Mouse (Mus musculus) cerebellum, adult 18-20 months (tissue): ENCODE data around the gene Elane.

ENCODE experiments used
- DNase-seq, 2 experiments: peaks; one replicate each; pipeline ENCODE4 v3.0.0; 2021

Elane gene

GRCm38 (mm10) chr10:79858416-79859074, 27.5 kb upstream of the Elane start:
- DNase-seq, result peak; percentile 56 to 59

DNA sequence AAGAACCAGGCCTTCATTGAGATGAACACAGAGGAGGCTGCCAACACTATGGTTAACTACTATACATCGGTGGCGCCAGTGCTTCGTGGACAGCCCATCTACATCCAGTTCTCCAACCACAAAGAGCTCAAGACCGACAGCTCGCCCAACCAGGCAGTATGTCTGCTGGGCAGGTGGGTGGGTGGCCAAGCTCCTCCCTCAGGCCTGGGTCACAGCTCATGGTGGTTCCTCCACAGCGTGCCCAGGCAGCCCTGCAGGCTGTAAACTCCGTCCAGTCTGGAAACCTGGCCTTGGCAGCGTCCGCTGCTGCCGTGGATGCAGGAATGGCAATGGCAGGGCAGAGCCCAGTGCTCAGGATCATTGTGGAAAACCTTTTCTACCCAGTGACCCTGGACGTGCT, 26.9 kb upstream of the Elane start:
- DNase-seq, result peak in 1 of 2 experiments; percentile 28

- DNase-seq, result no peak
Observed at GRCm38 (mm10) chr10:79860079-79860911, 25.8 kb upstream of the Elane start.

- peak; percentile 77 to 85 for DNase-seq
Observed at GRCm38 (mm10) chr10:79861230-79862048, 24.6 kb upstream of the Elane start.

DNA sequence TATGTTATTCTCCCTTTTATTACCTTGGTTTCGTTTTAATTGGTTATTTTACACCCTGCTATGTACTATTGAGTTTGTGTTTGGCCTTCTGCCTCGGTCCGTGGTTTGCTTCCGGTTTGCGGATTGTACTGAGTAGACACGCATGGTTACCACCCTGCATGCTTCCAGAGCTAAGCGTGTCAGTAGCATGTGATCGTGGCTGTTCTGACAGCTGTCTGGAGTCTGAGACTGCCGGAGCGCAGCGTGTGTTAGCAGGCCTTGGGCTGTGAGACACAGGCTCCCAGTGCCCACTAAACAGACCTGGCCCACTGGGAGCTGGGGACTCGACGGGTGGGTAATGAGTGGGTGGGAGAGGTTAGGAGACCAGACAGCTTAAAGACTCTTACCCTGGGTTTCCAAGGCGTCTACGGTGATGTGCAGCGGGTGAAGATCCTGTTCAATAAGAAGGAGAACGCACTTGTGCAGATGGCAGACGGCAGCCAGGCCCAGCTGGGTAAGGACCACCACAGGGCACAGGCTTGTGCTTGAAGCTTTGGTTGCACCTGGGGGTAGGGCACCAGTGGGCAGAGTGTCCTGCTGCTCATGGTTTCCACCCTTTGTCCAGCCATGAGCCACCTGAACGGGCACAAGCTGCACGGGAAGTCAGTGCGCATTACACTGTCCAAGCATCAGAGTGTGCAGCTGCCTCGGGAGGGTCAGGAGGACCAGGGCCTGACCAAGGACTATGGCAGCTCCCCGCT, 23.8 kb upstream of the Elane start:
- no peak for DNase-seq

DNA sequence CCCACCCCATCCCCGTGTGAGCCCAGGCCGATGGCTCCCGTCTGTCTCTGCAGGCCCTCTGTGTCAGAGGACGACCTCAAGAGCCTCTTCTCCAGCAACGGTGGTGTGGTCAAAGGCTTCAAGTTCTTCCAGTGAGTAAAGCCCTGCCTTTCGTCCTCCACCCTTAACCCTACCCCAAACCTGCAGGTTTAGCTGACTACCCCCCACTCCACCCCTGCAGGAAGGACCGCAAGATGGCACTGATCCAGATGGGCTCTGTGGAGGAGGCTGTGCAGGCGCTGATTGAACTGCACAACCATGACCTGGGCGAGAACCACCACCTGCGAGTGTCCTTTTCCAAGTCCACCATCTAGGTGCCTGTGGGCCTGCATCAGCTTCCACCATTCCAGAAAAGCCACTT, 23.1 kb upstream of the Elane start:
- no peak for DNase-seq

DNA sequence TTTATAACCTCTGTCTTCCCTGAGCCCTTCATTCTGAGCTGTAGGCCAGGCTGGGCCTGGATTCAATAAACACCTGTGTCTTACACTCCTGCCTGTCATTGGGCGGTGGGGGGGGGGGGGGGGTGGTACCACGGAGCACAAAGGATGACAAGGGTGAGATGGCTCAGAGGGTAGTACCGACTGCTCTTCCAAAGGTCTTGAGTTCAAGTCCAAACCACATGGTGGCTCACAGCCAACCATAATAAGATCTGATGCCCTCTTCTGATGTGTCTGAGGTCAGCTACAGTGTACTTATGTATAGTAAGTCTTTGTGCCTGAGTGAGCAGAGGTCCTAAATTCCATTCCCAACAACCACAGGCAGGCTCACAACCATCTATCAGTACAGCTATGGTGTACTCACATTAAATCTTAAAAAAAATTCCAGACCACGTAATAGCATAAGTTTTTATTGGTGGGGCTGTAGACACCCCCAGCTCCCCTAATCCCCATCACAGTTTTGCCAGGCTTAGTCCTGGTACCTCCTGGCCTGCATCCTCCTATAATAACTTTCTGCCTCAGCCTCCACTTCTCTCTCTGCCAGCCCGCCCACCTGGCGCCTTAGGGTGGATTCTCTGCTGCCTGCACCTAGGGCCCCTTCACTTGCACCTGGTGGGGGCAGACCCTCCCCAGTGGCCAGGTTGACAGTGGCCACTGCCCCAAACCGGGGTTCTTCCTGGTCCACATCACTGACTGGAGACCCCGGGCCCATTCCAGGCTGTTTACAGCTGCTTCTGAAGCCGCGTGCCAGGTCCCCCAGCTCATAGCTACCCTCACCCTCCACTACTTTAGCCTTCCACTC, 21.5 kb upstream of the Elane start:
- no peak for DNase-seq

GRCm38 (mm10) chr10:79865189-79865601, 20.9 kb upstream of the Elane start:
- no peak for DNase-seq

GRCm38 (mm10) chr10:79865801-79866295, 20.2 kb upstream of the Elane start:
- DNase-seq, result peak; percentile 48 to 55

DNA sequence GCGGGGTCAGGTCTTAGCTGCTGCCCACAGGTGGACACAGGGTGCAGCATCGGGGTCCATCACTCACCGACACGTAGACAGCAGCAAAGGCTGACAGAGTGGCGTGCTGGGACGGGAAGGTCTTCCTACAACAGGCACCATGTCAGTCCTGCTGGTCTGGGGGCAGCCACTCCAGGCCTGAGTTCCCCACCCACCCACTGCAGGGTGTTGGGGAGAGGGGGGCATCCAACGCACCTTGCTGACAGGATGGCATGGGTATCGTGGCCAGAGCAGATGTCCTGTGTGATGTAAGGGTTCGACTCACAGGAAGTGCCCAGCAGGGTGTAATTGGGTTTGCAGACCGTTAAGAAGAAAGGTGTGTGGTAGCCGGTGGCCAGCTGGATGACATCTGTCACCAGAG, 19.4 kb upstream of the Elane start:
- no peak for DNase-seq

DNA sequence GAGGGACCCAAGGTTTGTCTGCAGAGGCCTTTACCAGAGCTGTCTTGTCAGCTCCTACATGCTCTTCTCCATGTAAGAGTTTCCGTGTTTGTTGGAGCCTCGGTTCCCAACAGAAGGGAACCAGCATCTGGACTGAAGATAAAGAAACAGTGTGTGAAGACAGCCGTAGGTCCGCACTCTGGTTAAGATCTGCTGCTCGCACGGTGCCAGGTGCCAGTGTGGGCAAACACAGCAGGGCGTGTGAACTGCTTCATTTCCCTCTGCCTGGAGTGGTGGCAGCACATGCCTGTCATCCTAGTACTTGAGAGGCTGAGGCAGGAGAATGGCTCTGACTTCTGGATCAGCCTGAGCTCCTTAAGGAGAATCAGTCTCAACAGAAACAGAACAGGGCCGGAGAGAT, 14.2 kb upstream of the Elane start:
- DNase-seq, result no peak

DNA sequence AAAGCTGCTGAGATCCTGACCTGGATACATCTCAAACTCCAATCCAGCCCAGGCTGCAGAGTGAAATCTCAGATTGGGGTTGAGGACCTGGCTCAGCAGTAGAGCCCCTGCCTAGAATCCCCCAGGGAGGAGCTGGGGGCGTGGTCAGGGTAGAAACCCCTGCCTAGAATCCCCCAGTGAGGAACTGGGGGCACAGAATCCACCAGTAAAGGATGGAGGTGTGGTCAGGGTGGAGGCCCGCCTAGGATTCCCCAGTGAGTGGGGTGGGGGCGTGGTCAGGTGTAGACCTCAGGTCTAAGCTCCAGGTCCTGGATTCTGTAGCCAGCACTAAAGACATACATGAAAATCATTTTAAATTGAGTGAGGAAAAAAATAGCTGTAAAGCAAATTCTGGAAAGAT, 13.2 kb upstream of the Elane start:
- no peak for DNase-seq

GRCm38 (mm10) chr10:79873313-79873712, 12.7 kb upstream of the Elane start:
- DNase-seq, result no peak

- no peak for DNase-seq
Observed at GRCm38 (mm10) chr10:79873715-79874289, 12.2 kb upstream of the Elane start.

DNA sequence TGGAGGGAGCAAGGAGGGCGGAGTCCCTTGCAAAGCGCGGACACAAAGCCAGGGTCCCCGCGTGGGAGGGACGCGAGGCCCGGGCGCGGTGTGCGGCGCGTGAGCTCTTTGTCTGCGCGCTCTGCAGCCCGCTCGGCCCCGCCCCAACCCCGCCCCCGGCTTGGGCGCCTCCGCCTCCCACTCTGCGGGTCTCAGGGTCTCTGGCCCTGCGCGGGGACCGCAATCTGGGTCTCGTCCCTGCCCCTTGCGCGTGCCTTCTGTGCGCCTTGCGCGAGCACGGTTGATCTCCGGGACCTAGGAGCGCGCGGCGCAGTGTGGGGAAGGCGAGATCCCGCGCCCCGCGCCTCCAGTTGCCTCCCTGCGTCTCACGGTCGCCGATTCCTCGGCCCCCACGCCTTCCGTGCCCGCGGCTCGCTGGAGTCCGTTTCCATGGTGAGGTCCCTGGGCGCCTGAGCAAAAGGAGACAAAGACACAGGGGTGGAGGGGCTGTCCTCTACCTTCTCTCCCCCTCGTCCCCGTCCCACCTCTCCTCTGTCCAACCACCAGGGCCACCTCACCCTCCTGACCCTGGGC, 11.7 kb upstream of the Elane start, which contains the start of the genes Prtn3 and Plppr3:
TSS of gene Prtn3 (plus strand) at position 187 of the 573 bp plus-strand sequence.
TSS of gene Plppr3 (minus strand) at position 345 of the 573 bp plus-strand sequence.
- peak in 1 of 2 experiments; percentile 61 for DNase-seq

DNA sequence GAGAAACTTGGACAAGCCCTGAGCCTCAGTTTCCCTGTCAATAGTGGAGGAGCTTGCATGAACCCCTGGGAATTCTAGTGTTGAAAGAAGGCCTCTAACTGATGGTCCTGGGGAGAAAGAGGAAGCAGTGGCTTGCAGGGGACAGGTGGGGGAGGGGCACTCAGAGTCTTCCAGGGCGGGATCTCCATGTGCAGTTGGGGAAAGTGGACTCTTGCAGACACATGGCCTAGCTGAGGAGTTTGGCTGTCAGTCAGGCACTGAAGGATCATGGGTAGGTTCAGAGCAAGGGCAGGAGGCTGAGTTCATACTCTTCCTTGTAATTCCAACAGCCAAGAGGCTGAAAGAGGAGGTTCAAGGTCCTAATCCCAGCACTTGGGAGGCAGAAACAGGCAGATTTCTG, 8.9 kb upstream of the Elane start:
- DNase-seq, result no peak

DNA sequence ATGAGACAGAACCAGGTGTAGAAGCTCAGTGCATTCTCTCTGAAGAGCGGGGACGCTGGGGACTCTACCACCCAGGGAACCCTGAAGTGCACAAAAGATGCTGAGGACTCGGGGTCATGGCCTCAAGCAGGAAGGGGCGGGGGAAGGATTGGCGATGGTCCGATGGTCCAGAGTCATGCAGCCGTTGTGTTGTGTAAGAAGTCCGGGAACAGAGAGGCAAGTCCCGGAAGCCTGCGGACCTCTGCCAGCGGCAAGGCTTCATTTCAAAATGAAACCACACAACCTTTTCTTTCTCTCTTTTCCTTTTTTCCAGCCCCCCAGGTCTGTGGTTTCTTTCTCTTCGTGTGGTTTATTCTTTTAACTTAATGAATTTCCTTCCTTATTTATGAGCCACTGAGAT, 8.3 kb upstream of the Elane start:
- no peak for DNase-seq

- DNase-seq, result no peak
Observed at GRCm38 (mm10) chr10:79879527-79879926, 6.5 kb upstream of the Elane start.

DNA sequence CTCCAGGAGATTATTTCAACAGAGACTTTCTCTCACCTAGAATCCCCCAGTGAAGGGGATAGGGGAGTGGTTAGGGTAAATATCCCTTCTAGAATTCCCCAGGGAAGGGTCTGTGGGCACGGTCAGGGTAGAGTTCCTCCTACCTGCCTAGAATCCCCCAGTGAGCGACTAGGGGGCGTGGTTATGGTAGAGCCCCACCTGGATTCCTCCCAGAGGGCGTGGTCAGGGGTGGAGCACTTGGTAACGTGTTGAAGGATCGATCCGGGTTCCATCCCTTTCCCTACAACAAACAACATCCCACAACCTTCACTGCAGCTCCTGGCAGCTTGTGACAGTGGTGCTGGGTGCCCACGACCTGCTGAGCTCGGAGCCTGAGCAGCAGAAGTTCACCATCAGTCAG, 5.3 kb upstream of the Elane start:
- DNase-seq, result no peak

- DNase-seq, result no peak
Observed at GRCm38 (mm10) chr10:79881981-79882380, 4.1 kb upstream of the Elane start.
